Comparison of ENCODE assay signal across 14 mouse cellular contexts in genomic region chr12:90643891-90644290, GRCm38 (mm10).
DNase-seq lines count a peak whose midpoint lies in the region; ATAC-seq and TF ChIP-seq lines count a peak whose summit lies in the region.
"Had no signal": no experiment of that assay in that cellular context is flagged by ENCODE, and none has a peak within 500 bp of the region (broad histone marks: within the 10 kb centered on the region; RNA-seq: fewer than 3 reads in every experiment).

No protein-coding gene starts in this region.

- no peak overlapping the region for H3K4me2 ChIP-seq in intestine, embryonic 14.5 days (ENCODE audit: low read length)
- no peak overlapping the region for H3K4me2 ChIP-seq in intestine, postnatal 0 days (replicated peaks; ENCODE audit: low read depth)
- H3K4me2 ChIP-seq in stomach, embryonic 14.5 days (replicated peaks; ENCODE audit: low read depth, low read length) = no peak overlapping the region
- H3K4me2 ChIP-seq in stomach, postnatal 0 days (replicated peaks; ENCODE audit: low read depth) = no peak overlapping the region
- no peak overlapping the region for H3K4me2 ChIP-seq in intestine, embryonic 15.5 days (replicated peaks)
- no peak overlapping the region for H3K4me2 ChIP-seq in midbrain, embryonic 13.5 days (replicated peaks)
- H3K4me2 ChIP-seq: heart, embryonic 12.5 days; hindbrain, embryonic 13.5 days; liver, embryonic 15.5 days; midbrain, embryonic 12.5 days had no signal

- no peak for DNase-seq in intestine, embryonic 14.5 days (ENCODE audit: low spot score)
- DNase-seq in stomach, postnatal 0 days (ENCODE audit: low spot score) = no peak
- DNase-seq in heart, postnatal 10 days = no peak
- DNase-seq: cerebellum, adult 2 months; right cerebral cortex, postnatal 25 days had no signal

- ATAC-seq in intestine, embryonic 14.5 days (replicated peaks; ENCODE audit: low FRiP score, low TSS enrichment, low read depth) = 0 out of 2 replicates have a peak, but pooled peaks have one; percentile 47
- ATAC-seq in intestine, postnatal 0 days = no peak
- peak; percentile 79; the same call in 1 of the 2 replicates for ATAC-seq in stomach, embryonic 14.5 days (ENCODE audit: insufficient number of reproducible peaks, insufficient read depth, low FRiP score, low read depth)
- ATAC-seq in stomach, postnatal 0 days (ENCODE audit: low FRiP score, low TSS enrichment) = no peak
- ATAC-seq in intestine, embryonic 15.5 days = peak; percentile 53; the same call in 1 of the 2 replicates
- ATAC-seq in CD4-positive, CD25-positive, alpha-beta regulatory T cell, adult 4 months = no peak
- no peak for ATAC-seq in midbrain, embryonic 13.5 days

- H3K4me1 ChIP-seq in intestine, embryonic 14.5 days (replicated peaks; ENCODE audit: control insufficient read depth, insufficient read depth, low read length) = no peaks in the 10 kb centered on the region
- H3K4me1 ChIP-seq in intestine, postnatal 0 days (replicated peaks; ENCODE audit: control insufficient read depth, insufficient read depth, low read length) = no peaks in the 10 kb centered on the region
- H3K4me1 ChIP-seq in stomach, embryonic 14.5 days (ENCODE audit: control insufficient read depth, insufficient read depth, low read length) = no peaks in the 10 kb centered on the region
- H3K4me1 ChIP-seq in stomach, postnatal 0 days (replicated peaks; ENCODE audit: control insufficient read depth, insufficient read depth) = no peaks in the 10 kb centered on the region
- H3K4me1 ChIP-seq in intestine, embryonic 15.5 days (replicated peaks) = no peaks in the 10 kb centered on the region
- H3K4me1 ChIP-seq in midbrain, embryonic 13.5 days (replicated peaks) = no peaks in the 10 kb centered on the region
- H3K4me1 ChIP-seq: hindbrain, embryonic 13.5 days; liver, embryonic 15.5 days; midbrain, embryonic 12.5 days had no signal

- TF ChIP-seq CTCF in intestine, postnatal 0 days (IDR thresholded peaks at IDR 0.05; ENCODE audit: low read depth) = no peak
- TF ChIP-seq CTCF in stomach, postnatal 0 days (IDR thresholded peaks at IDR 0.05; ENCODE audit: low read depth) = no peak

- no peaks in the 10 kb centered on the region for H3K9me3 ChIP-seq in intestine, embryonic 14.5 days (ENCODE audit: control insufficient read depth, low read length)
- H3K9me3 ChIP-seq in intestine, postnatal 0 days (ENCODE audit: control insufficient read depth) = no peaks in the 10 kb centered on the region
- H3K9me3 ChIP-seq in stomach, embryonic 14.5 days (ENCODE audit: control insufficient read depth, low read depth, low read length) = no peaks in the 10 kb centered on the region
- H3K9me3 ChIP-seq in stomach, postnatal 0 days (ENCODE audit: control insufficient read depth, low read length) = no peaks in the 10 kb centered on the region
- no peaks in the 10 kb centered on the region for H3K9me3 ChIP-seq in intestine, embryonic 15.5 days
- no peaks in the 10 kb centered on the region for H3K9me3 ChIP-seq in midbrain, embryonic 13.5 days
- H3K9me3 ChIP-seq: heart, embryonic 12.5 days; hindbrain, embryonic 13.5 days; liver, embryonic 15.5 days; midbrain, embryonic 12.5 days had no signal

- H3K27me3 ChIP-seq in intestine, embryonic 14.5 days (replicated peaks; ENCODE audit: control insufficient read depth, insufficient read depth, low read length) = no peaks in the 10 kb centered on the region
- H3K27me3 ChIP-seq in intestine, postnatal 0 days (replicated peaks; ENCODE audit: control insufficient read depth, insufficient read depth, low read length) = no peaks in the 10 kb centered on the region
- H3K27me3 ChIP-seq in stomach, embryonic 14.5 days (ENCODE audit: control insufficient read depth, insufficient read depth, low read length) = no peaks in the 10 kb centered on the region
- no peaks in the 10 kb centered on the region for H3K27me3 ChIP-seq in stomach, postnatal 0 days (ENCODE audit: control insufficient read depth, insufficient read depth, low read length)
- no peaks in the 10 kb centered on the region for H3K27me3 ChIP-seq in intestine, embryonic 15.5 days (replicated peaks)
- no peaks in the 10 kb centered on the region for H3K27me3 ChIP-seq in midbrain, embryonic 13.5 days
- H3K27me3 ChIP-seq: heart, embryonic 12.5 days; hindbrain, embryonic 13.5 days; liver, embryonic 15.5 days; midbrain, embryonic 12.5 days had no signal

- WGBS in intestine, embryonic 14.5 days = 13% methylated on average over 1 of the region's 1 CpGs
- WGBS in intestine, postnatal 0 days = 30% methylated on average over 1 of the region's 1 CpGs
- 12% methylated on average over 1 of the region's 1 CpGs for WGBS in stomach, embryonic 14.5 days
- 10% methylated on average over 1 of the region's 1 CpGs for WGBS in stomach, postnatal 0 days
- 31% methylated on average over 1 of the region's 1 CpGs for WGBS in intestine, embryonic 15.5 days
- 64% methylated on average over 1 of the region's 1 CpGs for WGBS in midbrain, embryonic 13.5 days

- TF ChIP-seq EP300 in stomach, postnatal 0 days (optimal IDR thresholded peaks at IDR 0.05) = no peak

- no peaks in the 10 kb centered on the region for H3K36me3 ChIP-seq in intestine, embryonic 14.5 days (ENCODE audit: control insufficient read depth, insufficient read depth, low read length)
- H3K36me3 ChIP-seq in intestine, postnatal 0 days (ENCODE audit: control insufficient read depth, insufficient read depth) = no peaks in the 10 kb centered on the region
- no peaks in the 10 kb centered on the region for H3K36me3 ChIP-seq in stomach, embryonic 14.5 days (ENCODE audit: control insufficient read depth, insufficient read depth, low read length)
- no peaks in the 10 kb centered on the region for H3K36me3 ChIP-seq in stomach, postnatal 0 days (ENCODE audit: control insufficient read depth, insufficient read depth, low read length)
- H3K36me3 ChIP-seq in intestine, embryonic 15.5 days = no peaks in the 10 kb centered on the region
- H3K36me3 ChIP-seq in midbrain, embryonic 13.5 days = no peaks in the 10 kb centered on the region
- H3K36me3 ChIP-seq: heart, embryonic 12.5 days; hindbrain, embryonic 13.5 days; liver, embryonic 15.5 days; midbrain, embryonic 12.5 days had no signal

- H3K4me3 ChIP-seq in intestine, embryonic 14.5 days (ENCODE audit: low read depth, low read length) = no peak overlapping the region
- H3K4me3 ChIP-seq in intestine, postnatal 0 days (ENCODE audit: low read depth, low read length) = no peak overlapping the region
- no peak overlapping the region for H3K4me3 ChIP-seq in stomach, embryonic 14.5 days (ENCODE audit: low read depth, low read length)
- H3K4me3 ChIP-seq in stomach, postnatal 0 days (ENCODE audit: low read depth, low read length) = no peak overlapping the region
- no peak overlapping the region for H3K4me3 ChIP-seq in intestine, embryonic 15.5 days (replicated peaks)
- H3K4me3 ChIP-seq in midbrain, embryonic 13.5 days (replicated peaks) = no peak overlapping the region
- H3K4me3 ChIP-seq: heart, embryonic 12.5 days; hindbrain, embryonic 13.5 days; liver, embryonic 15.5 days; midbrain, embryonic 12.5 days had no signal

- intact Hi-C loops in heart, postnatal 10 days (cut with DNase I) = no loop called here

- H3K27ac ChIP-seq in intestine, embryonic 14.5 days (ENCODE audit: low read depth) = no peak overlapping the region
- no peak overlapping the region for H3K27ac ChIP-seq in intestine, postnatal 0 days (ENCODE audit: low read depth, low read length)
- no peak overlapping the region for H3K27ac ChIP-seq in stomach, embryonic 14.5 days (ENCODE audit: low read length)
- H3K27ac ChIP-seq in stomach, postnatal 0 days (replicated peaks) = no peak overlapping the region
- no peak overlapping the region for H3K27ac ChIP-seq in intestine, embryonic 15.5 days
- no peak overlapping the region for H3K27ac ChIP-seq in midbrain, embryonic 13.5 days
- H3K27ac ChIP-seq: hindbrain, embryonic 13.5 days; liver, embryonic 15.5 days; midbrain, embryonic 12.5 days had no signal

- no peak overlapping the region for H3K9ac ChIP-seq in intestine, embryonic 14.5 days (ENCODE audit: low read length)
- no peak overlapping the region for H3K9ac ChIP-seq in intestine, postnatal 0 days (ENCODE audit: low read depth, low read length)
- no peak overlapping the region for H3K9ac ChIP-seq in stomach, embryonic 14.5 days (replicated peaks; ENCODE audit: low read depth, low read length)
- no peak overlapping the region for H3K9ac ChIP-seq in stomach, postnatal 0 days (ENCODE audit: low read length)
- H3K9ac ChIP-seq in intestine, embryonic 15.5 days = no peak overlapping the region
- H3K9ac ChIP-seq in midbrain, embryonic 13.5 days (replicated peaks) = no peak overlapping the region
- H3K9ac ChIP-seq: heart, embryonic 12.5 days; hindbrain, embryonic 13.5 days; liver, embryonic 15.5 days; midbrain, embryonic 12.5 days had no signal

Comparison
In these comparisons a context has a peak if more than half of its experiments do, and no peak if none do; other contexts are left out.
1. ATAC-seq: peak in intestine, embryonic 14.5 days (single experiment), stomach, embryonic 14.5 days (single experiment) and intestine, embryonic 15.5 days (single experiment); none in intestine, postnatal 0 days (single experiment), stomach, postnatal 0 days (single experiment), CD4-positive, CD25-positive, alpha-beta regulatory T cell, adult 4 months (single experiment) and midbrain, embryonic 13.5 days (single experiment).